Mouse (Mus musculus) midbrain, embryonic 14.5 days (tissue): ENCODE measurements around the gene Tmem120b. TPM values are rescaled to one million over a fixed set of nuclear protein-coding genes. Genes with fewer than 3 reads are reported as not detected.
A peak's percentile ranks its signal among the peaks of the same experiment; 100 is the strongest.

ENCODE experiments used
- ATAC-seq: fragments of 200-750 bp; cut with Nextera tagmentation; 2 replicates; pipeline ENCODE4 v1.8.0; 2017; ENCODE audit warnings: moderate number of reproducible peaks, moderate library complexity; ENCODE audit not compliant: low FRiP score, low TSS enrichment
- DNase-seq: peaks from one replicate; pipeline ENCODE4 v3.0.0-alpha.2; 2015
- H3K27ac ChIP-seq: fragments of 300-500 bp; sonication (generic); replicated peaks from 2 replicates; pipeline ENCODE4 v1.5.1; 2014; ENCODE audit warnings: mild to moderate bottlenecking, low read depth, low read length, moderate library complexity
- H3K27me3 ChIP-seq: fragments of 300-500 bp; sonication (generic); 2 replicates; pipeline ENCODE4 v1.6.1; 2014; ENCODE audit warnings: low read length, control low read depth, mixed read lengths; ENCODE audit not compliant: control insufficient read depth, insufficient read depth
- H3K36me3 ChIP-seq: fragments of 300-500 bp; sonication (generic); 2 replicates; pipeline ENCODE4 v1.6.1; 2014; ENCODE audit warnings: low read length, control low read depth; ENCODE audit not compliant: control insufficient read depth, insufficient read depth
- H3K4me1 ChIP-seq: fragments of 300-500 bp; sonication (generic); 2 replicates; pipeline ENCODE4 v1.6.1; 2014; ENCODE audit warnings: mild to moderate bottlenecking, antibody characterized with exemption, low read length, control low read depth; ENCODE audit not compliant: control insufficient read depth, insufficient read depth
- H3K4me2 ChIP-seq: fragments of 300-500 bp; sonication (generic); 2 replicates; pipeline ENCODE4 v1.6.1; 2014; ENCODE audit warnings: mild to moderate bottlenecking, low read length, moderate library complexity
- H3K4me3 ChIP-seq: fragments of 300-500 bp; sonication (generic); replicated peaks from 2 replicates; pipeline ENCODE4 v1.5.1; 2014; ENCODE audit warnings: low read depth, low read length
- H3K9ac ChIP-seq: fragments of 300-500 bp; sonication (generic); replicated peaks from 2 replicates; pipeline ENCODE4 v1.6.1; 2014; ENCODE audit warnings: mild to moderate bottlenecking, low read length, moderate library complexity
- H3K9me3 ChIP-seq: fragments of 300-500 bp; sonication (generic); 2 replicates; pipeline ENCODE4 v1.6.1; 2016; ENCODE audit warnings: low read length, control low read depth, mixed read lengths; ENCODE audit not compliant: control insufficient read depth
- WGBS: fragments of 180-500 bp; shearing (Covaris S2); extraction: QIAGEN DNeasy Blood & Tissue Kit; methylation state at CpG from one replicate; pipeline ENCODE4 v1.1.7; 2014; 5-methylcytosine and 5-hydroxymethylcytosine counted together
- polyA plus RNA-seq: library from polyadenylated mRNA; unstranded; fragments of >200 nt; fragmentation: Nextera tagmentation; extraction: Ambion mirVana; gene quantifications from 2 replicates; pipeline ENCODE4 v1.2.1, GENCODE M21; 2014

Gene Tmem120b
- polyA plus RNA-seq, 1 experiment from 2014 or later: 12.7 TPM

DNA sequence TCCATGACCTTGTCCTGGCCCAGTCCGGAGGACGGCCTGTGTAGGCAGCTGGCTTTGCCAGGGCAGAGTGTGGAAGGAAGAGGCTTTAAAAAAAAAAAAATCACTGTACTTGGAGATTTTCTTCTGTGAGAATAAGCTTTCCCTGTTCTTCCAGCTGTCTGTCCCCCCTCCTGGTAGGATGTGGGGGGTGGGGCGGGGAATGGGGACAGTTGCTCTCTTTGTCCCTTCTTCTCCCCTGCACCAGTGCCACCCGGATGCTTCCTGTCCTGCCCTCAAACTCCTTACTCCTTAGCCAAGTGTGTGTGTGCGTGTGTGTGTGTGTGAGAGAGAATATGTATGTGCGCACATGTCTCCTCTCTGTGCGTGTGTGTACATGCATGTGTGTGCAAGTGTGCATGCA is 38.5 kb upstream of the Tmem120b start:
- no peak for ATAC-seq
- H3K9ac ChIP-seq: no peak overlapping the region
- peaks cover 7% of the 10 kb centered on the region for H3K36me3 ChIP-seq
- H3K9me3 ChIP-seq: no peaks in the 10 kb centered on the region
- DNase-seq: no peak
- H3K4me2 ChIP-seq: no peak overlapping the region
- no peak overlapping the region for H3K4me3 ChIP-seq
- H3K4me1 ChIP-seq: no peaks in the 10 kb centered on the region
- no peak overlapping the region for H3K27ac ChIP-seq
- WGBS: 90% methylated on average over 7 of the region's 7 CpGs
- no peaks in the 10 kb centered on the region for H3K27me3 ChIP-seq

DNA sequence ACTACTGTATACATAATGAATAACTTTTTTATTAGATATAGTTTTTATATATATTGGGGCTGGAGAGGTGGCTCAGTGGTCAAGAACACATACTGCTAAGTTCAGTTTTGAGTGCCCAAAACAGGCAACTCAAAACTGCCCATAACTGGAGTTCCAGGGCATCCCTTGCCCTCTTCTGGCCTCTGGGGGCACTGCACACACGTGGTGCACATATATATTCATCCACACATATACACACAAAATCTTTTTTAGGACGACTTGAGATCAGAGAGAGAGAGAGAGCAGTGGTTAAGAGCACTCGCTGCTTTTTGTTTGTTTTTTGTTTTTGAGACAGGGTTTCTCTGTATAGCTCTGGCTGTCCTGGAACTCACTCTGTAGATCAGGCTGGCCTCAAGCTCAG is 36.9 kb upstream of the Tmem120b start:
- DNase-seq (no peak), ATAC-seq (no peak)
- Histone ChIP-seq H3K27me3 (no peaks in the 10 kb centered on the region), H3K4me3 (no peak overlapping the region), H3K27ac (no peak overlapping the region), H3K4me2 (no peak overlapping the region), H3K4me1 (no peaks in the 10 kb centered on the region), H3K9me3 (no peaks in the 10 kb centered on the region), H3K36me3 (peaks cover 7% of the 10 kb centered on the region), H3K9ac (no peak overlapping the region)
- WGBS: 86% methylated on average over 3 of the region's 3 CpGs

- 60% methylated on average over 7 of the region's 7 CpGs for WGBS
These were observed 34.5 kb upstream of the Tmem120b start for GRCm38 (mm10) chr5:123033646-123034160.

DNA sequence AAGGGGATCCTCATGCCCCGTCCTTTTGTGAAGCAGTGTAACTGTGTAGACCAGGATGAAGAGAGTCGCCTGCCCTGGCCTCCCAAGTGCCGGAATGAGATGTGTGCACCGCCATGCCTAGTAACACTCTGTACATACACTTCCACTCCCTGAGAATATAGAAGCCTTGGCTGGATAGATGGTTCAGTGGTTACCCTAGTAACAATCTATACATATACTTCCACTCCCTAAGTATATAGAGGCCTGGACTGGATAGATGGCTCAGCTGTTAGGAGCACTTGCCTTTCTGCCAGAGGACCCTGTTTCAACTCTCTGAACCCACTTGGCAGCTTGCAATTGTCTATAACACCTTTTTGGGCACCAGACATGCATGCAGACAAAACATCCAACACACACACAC is 33.1 kb upstream of the Tmem120b start:
- Histone ChIP-seq H3K9me3 (no peaks in the 10 kb centered on the region), H3K27me3 (no peaks in the 10 kb centered on the region), H3K4me1 (no peaks in the 10 kb centered on the region), H3K4me3 (no peak overlapping the region), H3K9ac (no peak overlapping the region), H3K27ac (no peak overlapping the region), H3K4me2 (no peak overlapping the region), H3K36me3 (no peaks in the 10 kb centered on the region)
- ATAC-seq: no peak
- WGBS: 80% methylated on average over 4 of the region's 4 CpGs
- no peak for DNase-seq

More at GRCm38 (mm10) chr5:123033646-123034160, 34.5 kb upstream of the Tmem120b start:
- H3K4me1 ChIP-seq: no peaks in the 10 kb centered on the region
- no peaks in the 10 kb centered on the region for H3K27me3 ChIP-seq
- H3K27ac ChIP-seq: no peak overlapping the region
- H3K9me3 ChIP-seq: no peaks in the 10 kb centered on the region
- ATAC-seq (no peak), DNase-seq (no peak)
- peaks cover 7% of the 10 kb centered on the region for H3K36me3 ChIP-seq
- H3K4me2 ChIP-seq: no peak overlapping the region
- H3K9ac ChIP-seq: no peak overlapping the region
- no peak overlapping the region for H3K4me3 ChIP-seq

- no peaks in the 10 kb centered on the region for H3K4me1 ChIP-seq
- H3K36me3 ChIP-seq: no peaks in the 10 kb centered on the region
- WGBS: 46% methylated on average over 6 of the region's 6 CpGs
- no peaks in the 10 kb centered on the region for H3K27me3 ChIP-seq
- H3K4me2 ChIP-seq: no peak overlapping the region
- H3K27ac ChIP-seq: no peak overlapping the region
- no peak overlapping the region for H3K4me3 ChIP-seq
- ATAC-seq (no peak), DNase-seq (no peak)
- no peaks in the 10 kb centered on the region for H3K9me3 ChIP-seq
- no peak overlapping the region for H3K9ac ChIP-seq
These were observed 32.7 kb upstream of the Tmem120b start for GRCm38 (mm10) chr5:123035564-123035963.

GRCm38 (mm10) chr5:123038115-123038514 is 30.1 kb upstream of the Tmem120b start:
- H3K4me2 ChIP-seq: no peak overlapping the region
- ATAC-seq (no peak), DNase-seq (no peak)
- no peak overlapping the region for H3K4me3 ChIP-seq
- WGBS: 90% methylated on average over 5 of the region's 5 CpGs
- no peak overlapping the region for H3K27ac ChIP-seq
- no peaks in the 10 kb centered on the region for H3K36me3 ChIP-seq
- no peaks in the 10 kb centered on the region for H3K27me3 ChIP-seq
- no peaks in the 10 kb centered on the region for H3K4me1 ChIP-seq
- no peaks in the 10 kb centered on the region for H3K9me3 ChIP-seq
- H3K9ac ChIP-seq: no peak overlapping the region

- WGBS: 3% methylated on average over 25 of the region's 25 CpGs
- H3K36me3 ChIP-seq: no peaks in the 10 kb centered on the region
- H3K4me1 ChIP-seq: no peaks in the 10 kb centered on the region
- peak; percentile 34 for DNase-seq
- no peaks in the 10 kb centered on the region for H3K9me3 ChIP-seq
- no peaks in the 10 kb centered on the region for H3K27me3 ChIP-seq
- no peak overlapping the region for H3K27ac ChIP-seq
- H3K9ac ChIP-seq: 0 out of 2 replicates have a peak overlapping the region, but pooled peaks have one; percentile 23
- ATAC-seq: no peak
- peak overlapping the region; percentile 13; the same call in 1 of the 2 replicates for H3K4me3 ChIP-seq
- peak overlapping the region; percentile 47 for H3K4me2 ChIP-seq
These were observed 29.0 kb upstream of the Tmem120b start for GRCm38 (mm10) chr5:123039120-123039752.

DNA sequence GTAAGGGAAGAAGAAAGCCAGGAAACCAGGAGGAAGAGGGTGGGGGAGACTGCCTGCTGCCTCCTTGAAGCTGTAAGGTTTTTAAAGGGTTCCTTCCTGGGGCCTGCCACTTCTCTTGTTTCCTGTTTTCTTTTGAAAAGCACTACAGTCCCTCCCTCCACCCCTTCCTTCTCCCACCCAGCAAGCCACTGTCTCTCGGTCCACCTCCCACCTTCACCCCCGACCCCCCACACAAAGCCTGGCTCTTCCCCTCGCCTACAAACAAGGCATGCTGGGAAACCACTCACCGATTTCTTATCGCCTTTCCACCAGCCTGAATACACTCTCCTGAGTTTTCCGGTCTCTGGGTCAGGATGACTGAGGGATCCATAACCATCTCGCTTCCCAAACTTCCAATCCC is 27.4 kb upstream of the Tmem120b start:
- DNase-seq (no peak), ATAC-seq (no peak)
- WGBS: 67% methylated on average over 7 of the region's 7 CpGs
- H3K27ac ChIP-seq: no peak overlapping the region
- no peaks in the 10 kb centered on the region for H3K9me3 ChIP-seq
- H3K27me3 ChIP-seq: no peaks in the 10 kb centered on the region
- no peaks in the 10 kb centered on the region for H3K36me3 ChIP-seq
- no peak overlapping the region for H3K4me3 ChIP-seq
- H3K4me2 ChIP-seq: no peak overlapping the region
- no peak overlapping the region for H3K9ac ChIP-seq
- H3K4me1 ChIP-seq: no peaks in the 10 kb centered on the region

- Histone ChIP-seq H3K4me2 (no peak overlapping the region), H3K9ac (no peak overlapping the region), H3K27ac (no peak overlapping the region), H3K9me3 (no peaks in the 10 kb centered on the region), H3K4me1 (no peaks in the 10 kb centered on the region), H3K36me3 (no peaks in the 10 kb centered on the region), H3K27me3 (no peaks in the 10 kb centered on the region), H3K4me3 (no peak overlapping the region)
- peak; percentile 35 for DNase-seq
- no peak for ATAC-seq
- 18% methylated on average over 7 of the region's 7 CpGs for WGBS
These were observed 24.4 kb upstream of the Tmem120b start for GRCm38 (mm10) chr5:123043856-123044255.
